Mouse (Mus musculus): ENCODE results near the gene Sae1. TPM values are rescaled to one million over a fixed set of nuclear protein-coding genes. Genes with fewer than 3 reads are reported as not detected.

Sae1 gene
- total and polyA plus RNA-seq, 2 experiments, result 11.5 to 16.1 TPM

GRCm38 (mm10) chr7:16374989-16375388, 12.6 kb downstream of the Sae1 start:
- Histone ChIP-seq H3K4me1 (ENCODE audit: control insufficient read depth, insufficient read depth, low read length) (no peaks in the 10 kb centered on the region), H3K9ac (ENCODE audit: low read depth, low read length) (no peak overlapping the region), H3K4me3 (ENCODE audit: insufficient read depth, low read depth, low read length) (no peak overlapping the region), H3K27me3 (ENCODE audit: control insufficient read depth, insufficient read depth, low read length) (no peaks in the 10 kb centered on the region), H3K36me3 (ENCODE audit: control insufficient read depth, insufficient read depth, low read length) (peaks cover 13% of the 10 kb centered on the region), H3K79me2 (ENCODE audit: control insufficient read depth, insufficient read depth, low read length) (no peaks in the 10 kb centered on the region; the same call in 1 of the 2 replicates), H3K27ac (replicated peaks; ENCODE audit: insufficient read depth, low read depth, low read length) (no peak overlapping the region)
- no peak for DNase-seq (ENCODE audit: extremely low read depth, low read depth, low spot score)
- no peak for TF ChIP-seq CTCF (IDR thresholded peaks at IDR 0.05; ENCODE audit: low read depth, low read length)
- TF ChIP-seq POLR2A (IDR thresholded peaks at IDR 0.05; ENCODE audit: extremely low read depth, insufficient read depth, low read length), result no peak
- WGBS, result 80% methylated on average over 5 of the region's 5 CpGs

- Histone ChIP-seq H3K27me3 (ENCODE audit: control insufficient read depth, insufficient read depth, low read length) (no peaks in the 10 kb centered on the region), H3K9ac (ENCODE audit: low read depth, low read length) (no peak overlapping the region), H3K79me2 (ENCODE audit: control insufficient read depth, insufficient read depth, low read length) (no peaks in the 10 kb centered on the region), H3K4me1 (ENCODE audit: control insufficient read depth, insufficient read depth, low read length) (no peaks in the 10 kb centered on the region), H3K36me3 (ENCODE audit: control insufficient read depth, insufficient read depth, low read length) (peaks cover 16% of the 10 kb centered on the region), H3K4me3 (ENCODE audit: insufficient read depth, low read depth, low read length) (no peak overlapping the region), H3K27ac (replicated peaks; ENCODE audit: insufficient read depth, low read depth, low read length) (no peak overlapping the region)
- TF ChIP-seq POLR2A (IDR thresholded peaks at IDR 0.05; ENCODE audit: extremely low read depth, insufficient read depth, low read length) (no peak), CTCF (IDR thresholded peaks at IDR 0.05; ENCODE audit: low read depth, low read length) (peak; percentile 42)
- 16% methylated on average over 2 of the region's 2 CpGs for WGBS
- DNase-seq (ENCODE audit: extremely low read depth, low read depth, low spot score), result peak; percentile 48
Observed at GRCm38 (mm10) chr7:16373719-16374118, 13.9 kb downstream of the Sae1 start.

GRCm38 (mm10) chr7:16370596-16370995, 17.0 kb downstream of the Sae1 start:
- H3K36me3 ChIP-seq (ENCODE audit: control insufficient read depth, insufficient read depth, low read length), result peaks cover 5% of the 10 kb centered on the region; the same call in 1 of the 2 replicates
- peak; percentile 39 for DNase-seq (ENCODE audit: extremely low read depth, low read depth, low spot score)
- H3K9ac ChIP-seq (ENCODE audit: low read depth, low read length), result no peak overlapping the region
- H3K4me3 ChIP-seq (ENCODE audit: insufficient read depth, low read depth, low read length), result no peak overlapping the region
- WGBS, result 40% methylated on average over 2 of the region's 2 CpGs
- no peaks in the 10 kb centered on the region for H3K27me3 ChIP-seq (ENCODE audit: control insufficient read depth, insufficient read depth, low read length)
- no peak overlapping the region for H3K27ac ChIP-seq (replicated peaks; ENCODE audit: insufficient read depth, low read depth, low read length)
- no peaks in the 10 kb centered on the region for H3K79me2 ChIP-seq (ENCODE audit: control insufficient read depth, insufficient read depth, low read length)
- H3K4me1 ChIP-seq (ENCODE audit: control insufficient read depth, insufficient read depth, low read length), result peaks cover 9% of the 10 kb centered on the region; the same call in 1 of the 2 replicates
- no peak for TF ChIP-seq CTCF (IDR thresholded peaks at IDR 0.05; ENCODE audit: low read depth, low read length)
- TF ChIP-seq POLR2A (IDR thresholded peaks at IDR 0.05; ENCODE audit: extremely low read depth, insufficient read depth, low read length), result no peak

- Histone ChIP-seq H3K36me3 (ENCODE audit: control insufficient read depth, insufficient read depth, low read length) (peaks cover 2% of the 10 kb centered on the region; the same call in 1 of the 2 replicates), H3K4me1 (ENCODE audit: control insufficient read depth, insufficient read depth, low read length) (peaks cover 15% of the 10 kb centered on the region; the same call in 1 of the 2 replicates), H3K27ac (replicated peaks; ENCODE audit: insufficient read depth, low read depth, low read length) (no peak overlapping the region), H3K79me2 (ENCODE audit: control insufficient read depth, insufficient read depth, low read length) (no peaks in the 10 kb centered on the region), H3K27me3 (ENCODE audit: control insufficient read depth, insufficient read depth, low read length) (no peaks in the 10 kb centered on the region), H3K9ac (ENCODE audit: low read depth, low read length) (no peak overlapping the region), H3K4me3 (ENCODE audit: insufficient read depth, low read depth, low read length) (no peak overlapping the region)
- WGBS, result 82% methylated on average over 2 of the region's 2 CpGs
- TF ChIP-seq CTCF (IDR thresholded peaks at IDR 0.05; ENCODE audit: low read depth, low read length) (no peak), POLR2A (IDR thresholded peaks at IDR 0.05; ENCODE audit: extremely low read depth, insufficient read depth, low read length) (no peak)
- DNase-seq (ENCODE audit: extremely low read depth, low read depth, low spot score), result no peak
Observed at GRCm38 (mm10) chr7:16368835-16369234, 18.8 kb downstream of the Sae1 start.

- no peak overlapping the region for H3K9ac ChIP-seq (ENCODE audit: low read depth, low read length)
- no peak overlapping the region for H3K4me3 ChIP-seq (ENCODE audit: insufficient read depth, low read depth, low read length)
- no peaks in the 10 kb centered on the region for H3K79me2 ChIP-seq (ENCODE audit: control insufficient read depth, insufficient read depth, low read length)
- no peak for TF ChIP-seq POLR2A (IDR thresholded peaks at IDR 0.05; ENCODE audit: extremely low read depth, insufficient read depth, low read length)
- WGBS, result 58% methylated on average over 4 of the region's 4 CpGs
- H3K27ac ChIP-seq (replicated peaks; ENCODE audit: insufficient read depth, low read depth, low read length), result peak overlapping the region; percentile 82
- DNase-seq (ENCODE audit: extremely low read depth, low read depth, low spot score), result peak; percentile 66
- peaks cover 2% of the 10 kb centered on the region; the same call in 1 of the 2 replicates for H3K36me3 ChIP-seq (ENCODE audit: control insufficient read depth, insufficient read depth, low read length)
- H3K27me3 ChIP-seq (ENCODE audit: control insufficient read depth, insufficient read depth, low read length), result no peaks in the 10 kb centered on the region
- H3K4me1 ChIP-seq (ENCODE audit: control insufficient read depth, insufficient read depth, low read length), result peaks cover 15% of the 10 kb centered on the region; the same call in 1 of the 2 replicates
Observed at GRCm38 (mm10) chr7:16366669-16367068, 20.9 kb downstream of the Sae1 start.

GRCm38 (mm10) chr7:16366133-16366646, 21.4 kb downstream of the Sae1 start:
- DNase-seq (ENCODE audit: extremely low read depth, low read depth, low spot score), result peak; percentile 92
- Histone ChIP-seq H3K27me3 (ENCODE audit: control insufficient read depth, insufficient read depth, low read length) (no peaks in the 10 kb centered on the region), H3K36me3 (ENCODE audit: control insufficient read depth, insufficient read depth, low read length) (peaks cover 4% of the 10 kb centered on the region; the same call in 1 of the 2 replicates), H3K4me1 (ENCODE audit: control insufficient read depth, insufficient read depth, low read length) (peaks cover 15% of the 10 kb centered on the region; the same call in 1 of the 2 replicates), H3K4me3 (ENCODE audit: insufficient read depth, low read depth, low read length) (peak overlapping the region; percentile 8; the same call in 1 of the 2 replicates), H3K79me2 (ENCODE audit: control insufficient read depth, insufficient read depth, low read length) (no peaks in the 10 kb centered on the region), H3K27ac (replicated peaks; ENCODE audit: insufficient read depth, low read depth, low read length) (peak overlapping the region; percentile 82), H3K9ac (ENCODE audit: low read depth, low read length) (peak overlapping the region; percentile 16)
- TF ChIP-seq CTCF (IDR thresholded peaks at IDR 0.05; ENCODE audit: low read depth, low read length) (no peak), POLR2A (IDR thresholded peaks at IDR 0.05; ENCODE audit: extremely low read depth, insufficient read depth, low read length) (no peak)
- 28% methylated on average over 10 of the region's 10 CpGs for WGBS
